Mouse (Mus musculus) forebrain, embryonic 12.5 days (tissue): Measurements from ENCODE around the gene Rab7b. TPM values are rescaled to one million over a fixed set of nuclear protein-coding genes. Genes with fewer than 3 reads are reported as not detected.

Experiments used
- ATAC-seq: fragments of 200-750 bp; cut with Nextera tagmentation; 2 replicates; pipeline ENCODE4 v1.8.0; 2017; ENCODE audit warnings: moderate TSS enrichment; ENCODE audit not compliant: low FRiP score
- H3K27ac ChIP-seq: fragments of 300-500 bp; sonication (generic); 2 replicates; pipeline ENCODE4 v1.5.1; 2016; ENCODE audit warnings: mild to moderate bottlenecking
- H3K27me3 ChIP-seq: fragments of 300-500 bp; sonication (generic); 2 replicates; pipeline ENCODE4 v1.6.1; 2016; ENCODE audit warnings: mild to moderate bottlenecking
- H3K36me3 ChIP-seq: fragments of 300-500 bp; sonication (generic); replicated peaks from 2 replicates; pipeline ENCODE4 v1.6.1; 2016; ENCODE audit warnings: mild to moderate bottlenecking
- H3K4me1 ChIP-seq: fragments of 300-500 bp; sonication (generic); 2 replicates; pipeline ENCODE4 v1.6.1; 2016
- H3K4me2 ChIP-seq: fragments of 300-500 bp; sonication (generic); 2 replicates; pipeline ENCODE4 v1.6.1; 2016; ENCODE audit warnings: mild to moderate bottlenecking, moderate library complexity
- H3K4me3 ChIP-seq: fragments of 300-500 bp; sonication (generic); replicated peaks from 2 replicates; pipeline ENCODE4 v1.5.1; 2016; ENCODE audit warnings: mild to moderate bottlenecking
- H3K9ac ChIP-seq: fragments of 300-500 bp; sonication (generic); 2 replicates; pipeline ENCODE4 v1.6.1; 2016; ENCODE audit warnings: mild to moderate bottlenecking
- H3K9me3 ChIP-seq: fragments of 300-500 bp; sonication (generic); 2 replicates; pipeline ENCODE4 v1.6.1; 2016
- WGBS: fragments of 180-500 bp; shearing (Covaris S2); methylation state at CpG from one replicate; pipeline ENCODE4 v1.1.7; 2016; 5-methylcytosine and 5-hydroxymethylcytosine counted together
- polyA plus RNA-seq: library from polyadenylated mRNA; unstranded; fragments of >200 nt; fragmentation: Nextera tagmentation; extraction: Ambion mirVana; gene quantifications from 2 replicates; pipeline ENCODE4 v1.2.1, GENCODE M21; 2016

Rab7b gene
- polyA plus RNA-seq, 1 experiment from 2014 or later: 0.43 TPM

GRCm38 (mm10) chr1:131730639-131731437, 42.3 kb downstream of the Rab7b start:
- Histone ChIP-seq H3K4me3 (no peak overlapping the region), H3K36me3 (no peaks in the 10 kb centered on the region), H3K4me2 (no peak overlapping the region), H3K4me1 (no peaks in the 10 kb centered on the region), H3K27me3 (no peaks in the 10 kb centered on the region), H3K27ac (no peak overlapping the region), H3K9ac (no peak overlapping the region), H3K9me3 (no peaks in the 10 kb centered on the region)
- no peak for ATAC-seq
- 89% methylated on average over 12 of the region's 12 CpGs for WGBS

- Histone ChIP-seq H3K4me2 (no peak overlapping the region), H3K9ac (no peak overlapping the region), H3K27me3 (no peaks in the 10 kb centered on the region), H3K4me1 (no peaks in the 10 kb centered on the region), H3K27ac (no peak overlapping the region), H3K4me3 (no peak overlapping the region), H3K9me3 (no peaks in the 10 kb centered on the region), H3K36me3 (no peaks in the 10 kb centered on the region)
- WGBS: 43% methylated on average over 13 of the region's 13 CpGs
- ATAC-seq: no peak
These were observed 45.1 kb downstream of the Rab7b start for GRCm38 (mm10) chr1:131733474-131734180.

GRCm38 (mm10) chr1:131734657-131735273, 46.3 kb downstream of the Rab7b start:
- Histone ChIP-seq H3K9me3 (no peaks in the 10 kb centered on the region), H3K4me2 (no peak overlapping the region), H3K9ac (no peak overlapping the region), H3K4me1 (no peaks in the 10 kb centered on the region), H3K27ac (no peak overlapping the region), H3K36me3 (no peaks in the 10 kb centered on the region), H3K4me3 (no peak overlapping the region), H3K27me3 (no peaks in the 10 kb centered on the region)
- WGBS: 93% methylated on average over 6 of the region's 6 CpGs
- no peak for ATAC-seq

GRCm38 (mm10) chr1:131736494-131736893, 48.0 kb downstream of the Rab7b start:
- H3K9me3 ChIP-seq: no peaks in the 10 kb centered on the region
- H3K27me3 ChIP-seq: no peaks in the 10 kb centered on the region
- H3K27ac ChIP-seq: no peak overlapping the region
- 91% methylated on average over 9 of the region's 9 CpGs for WGBS
- no peak overlapping the region for H3K4me2 ChIP-seq
- ATAC-seq: no peak
- H3K9ac ChIP-seq: no peak overlapping the region
- H3K36me3 ChIP-seq: no peaks in the 10 kb centered on the region
- no peaks in the 10 kb centered on the region for H3K4me1 ChIP-seq
- H3K4me3 ChIP-seq: no peak overlapping the region

GRCm38 (mm10) chr1:131737269-131737668, 48.8 kb downstream of the Rab7b start:
- no peaks in the 10 kb centered on the region for H3K4me1 ChIP-seq
- no peaks in the 10 kb centered on the region for H3K36me3 ChIP-seq
- no peak overlapping the region for H3K9ac ChIP-seq
- H3K9me3 ChIP-seq: no peaks in the 10 kb centered on the region
- no peak overlapping the region for H3K4me2 ChIP-seq
- ATAC-seq: no peak
- no peaks in the 10 kb centered on the region for H3K27me3 ChIP-seq
- no peak overlapping the region for H3K4me3 ChIP-seq
- 75% methylated on average over 5 of the region's 5 CpGs for WGBS
- H3K27ac ChIP-seq: no peak overlapping the region

- WGBS: 94% methylated on average over 1 of the region's 1 CpGs
These were observed 50.3 kb downstream of the Rab7b start for GRCm38 (mm10) chr1:131738760-131739159.

GRCm38 (mm10) chr1:131739481-131740160, 51.1 kb downstream of the Rab7b start:
- Histone ChIP-seq H3K4me2 (no peak overlapping the region), H3K27ac (no peak overlapping the region), H3K4me3 (no peak overlapping the region), H3K36me3 (no peaks in the 10 kb centered on the region), H3K27me3 (no peaks in the 10 kb centered on the region), H3K4me1 (no peaks in the 10 kb centered on the region), H3K9me3 (no peaks in the 10 kb centered on the region), H3K9ac (no peak overlapping the region)
- 95% methylated on average over 9 of the region's 9 CpGs for WGBS
- no peak for ATAC-seq

More at GRCm38 (mm10) chr1:131738760-131739159, 50.3 kb downstream of the Rab7b start:
- Histone ChIP-seq H3K4me3 (no peak overlapping the region), H3K4me1 (no peaks in the 10 kb centered on the region), H3K36me3 (no peaks in the 10 kb centered on the region), H3K27ac (no peak overlapping the region), H3K9me3 (no peaks in the 10 kb centered on the region), H3K9ac (no peak overlapping the region), H3K4me2 (no peak overlapping the region), H3K27me3 (no peaks in the 10 kb centered on the region)
- ATAC-seq: no peak

GRCm38 (mm10) chr1:131743868-131744464, 55.5 kb downstream of the Rab7b start, which contains the start of gene Slc26a9:
Gene Slc26a9 (plus strand): TSS chr1:131744022.
- no peaks in the 10 kb centered on the region for H3K9me3 ChIP-seq
- H3K9ac ChIP-seq: no peak within 1 kb of the TSS
- ATAC-seq: no peak
- H3K36me3 ChIP-seq: no peaks in the 10 kb centered on the region
- 65% methylated on average over 10 of the region's 10 CpGs for WGBS
- H3K27ac ChIP-seq: no peak within 1 kb of the TSS
- no peak within 1 kb of the TSS for H3K4me3 ChIP-seq
- H3K4me1 ChIP-seq: peaks cover 7% of the 10 kb centered on the region; the same call in 1 of the 2 replicates
- H3K27me3 ChIP-seq: no peaks in the 10 kb centered on the region
- H3K4me2 ChIP-seq: no peak within 1 kb of the TSS

GRCm38 (mm10) chr1:131745391-131745790, 56.9 kb downstream of the Rab7b start:
- no peak overlapping the region for H3K9ac ChIP-seq
- no peak for ATAC-seq
- no peaks in the 10 kb centered on the region for H3K36me3 ChIP-seq
- 66% methylated on average over 5 of the region's 5 CpGs for WGBS
- H3K4me3 ChIP-seq: no peak overlapping the region
- no peak overlapping the region for H3K27ac ChIP-seq
- H3K9me3 ChIP-seq: no peaks in the 10 kb centered on the region
- peaks cover 7% of the 10 kb centered on the region; the same call in 1 of the 2 replicates for H3K4me1 ChIP-seq
- no peak overlapping the region for H3K4me2 ChIP-seq
- H3K27me3 ChIP-seq: no peaks in the 10 kb centered on the region

- H3K9me3 ChIP-seq: no peaks in the 10 kb centered on the region
- no peak overlapping the region for H3K4me3 ChIP-seq
- no peak for ATAC-seq
- peaks cover 7% of the 10 kb centered on the region; the same call in 1 of the 2 replicates for H3K4me1 ChIP-seq
- no peak overlapping the region for H3K4me2 ChIP-seq
- no peaks in the 10 kb centered on the region for H3K27me3 ChIP-seq
- no peaks in the 10 kb centered on the region for H3K36me3 ChIP-seq
- H3K27ac ChIP-seq: no peak overlapping the region
- no peak overlapping the region for H3K9ac ChIP-seq
- WGBS: 42% methylated on average over 2 of the region's 2 CpGs
These were observed 59.3 kb downstream of the Rab7b start for GRCm38 (mm10) chr1:131747761-131748160.

GRCm38 (mm10) chr1:131748636-131749035, 60.1 kb downstream of the Rab7b start:
- Histone ChIP-seq H3K27ac (no peak overlapping the region), H3K27me3 (no peaks in the 10 kb centered on the region), H3K9ac (no peak overlapping the region), H3K36me3 (no peaks in the 10 kb centered on the region), H3K4me1 (peaks cover 7% of the 10 kb centered on the region; the same call in 1 of the 2 replicates), H3K9me3 (no peaks in the 10 kb centered on the region), H3K4me2 (no peak overlapping the region), H3K4me3 (no peak overlapping the region)
- no peak for ATAC-seq
- WGBS: 80% methylated on average over 2 of the region's 2 CpGs
